Mouse (Mus musculus): ENCODE data around the gene Myo18b.

GRCm38 (mm10) chr5:112755581-112755980 is 140.6 kb downstream of the Myo18b start:
- TF ChIP-seq CTCF (IDR thresholded peaks at IDR 0.05; ENCODE audit: control insufficient read depth, insufficient read depth, insufficient replicate concordance, low read depth, low read length) (no peak), POLR2A (IDR thresholded peaks at IDR 0.05; ENCODE audit: control insufficient read depth, low read depth, low read length) (no peak)
